Mouse (Mus musculus) megakaryocyte, embryonic 14.5 days (primary cell): ENCODE data around the gene Dst.

Experiments
- FLI1 ChIP-seq: IDR thresholded peaks from 2 replicates; pipeline ENCODE4 v1.6.1; 2012; ENCODE audit warnings: low read length, inconsistent platforms, mixed read lengths
- GATA1 ChIP-seq: IDR thresholded peaks from 3 replicates; pipeline ENCODE4 v1.6.1; 2012; ENCODE audit warnings: mixed read lengths, low read length, inconsistent platforms, borderline replicate concordance

DNA sequence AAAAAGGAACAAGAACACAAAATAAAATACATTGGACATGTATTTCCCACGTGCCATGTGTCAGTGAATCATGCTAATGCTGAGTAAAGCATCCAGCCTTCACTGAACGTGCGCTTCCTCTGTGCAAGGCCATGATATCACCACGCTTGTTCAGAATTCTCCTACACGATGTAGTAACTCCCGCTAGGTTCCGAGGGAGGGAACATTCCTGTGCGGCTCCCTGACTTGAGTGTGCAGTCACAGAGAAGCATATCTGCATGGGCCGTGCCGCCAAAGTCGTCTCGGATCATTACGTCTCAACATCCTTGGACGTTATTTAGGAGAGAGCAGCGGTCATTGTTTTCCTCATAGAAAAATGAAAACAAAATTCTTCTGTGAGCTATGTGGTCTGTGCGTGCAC, 224.8 kb downstream of the Dst start:
- TF ChIP-seq GATA1, result no peak
- no peak for TF ChIP-seq FLI1
